Mouse (Mus musculus) stomach, postnatal 0 days (tissue): ENCODE data around the gene Creb3l1.

Source experiments
- CTCF ChIP-seq: IDR thresholded peaks from 2 replicates; pipeline ENCODE4 v1.5.1; 2016; ENCODE audit warnings: antibody characterized with exemption, low read depth, mild to moderate bottlenecking, moderate library complexity
- EP300 ChIP-seq: optimal IDR thresholded peaks from 2 replicates; pipeline ENCODE3; 2016; ENCODE audit warnings: antibody characterized with exemption

DNA sequence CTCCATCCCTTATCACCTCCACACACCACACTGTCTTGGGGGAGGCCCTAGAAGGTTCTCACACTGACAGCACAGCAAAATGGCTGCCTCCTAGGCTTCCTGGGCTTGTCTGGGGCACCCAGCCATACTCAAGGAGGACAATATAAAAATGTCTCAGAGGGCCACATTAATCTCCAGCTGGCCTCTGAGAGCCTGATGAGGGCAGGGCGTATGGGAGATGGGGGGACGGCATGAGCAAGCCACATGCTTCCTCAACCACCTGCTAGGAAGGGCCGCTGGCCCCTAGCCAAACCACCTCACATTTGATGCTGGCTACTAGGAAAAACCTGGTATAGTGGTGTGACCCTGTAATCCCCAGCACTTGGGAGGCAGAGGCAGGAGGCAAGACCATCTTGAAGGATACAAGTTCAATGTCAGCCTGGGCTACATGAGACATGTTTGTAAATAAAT lies 75.5 kb downstream of the Creb3l1 start:
- TF ChIP-seq CTCF (no peak), EP300 (no peak)
